Mouse (Mus musculus) myocyte (in vitro differentiated cells): ENCODE data around the gene Reep1. TPM values are rescaled to one million over a fixed set of nuclear protein-coding genes. Genes with fewer than 3 reads are reported as not detected.
"Not testable (repeated sequence)": the region's sequence is repeated elsewhere in the genome, so short reads cannot be mapped to it uniquely, and the experiment has no call there.

Experiments used
- H3K27me3 ChIP-seq: one replicate; pipeline ENCODE4 v1.6.1; 2011; ENCODE audit not compliant: control insufficient read depth, insufficient read depth, insufficient read length
- H3K36me3 ChIP-seq: one replicate; pipeline ENCODE4 v1.6.1; 2011; ENCODE audit not compliant: control insufficient read depth, insufficient read depth
- H3K4me2 ChIP-seq: one replicate; pipeline ENCODE4 v1.6.1; 2011; ENCODE audit warnings: low read depth, control low read depth
- H3K4me3 ChIP-seq: one replicate; pipeline ENCODE4 v1.5.1; 2011; ENCODE audit warnings: mild to moderate bottlenecking, control low read depth, moderate library complexity
- H3K79me2 ChIP-seq: one replicate; pipeline ENCODE4 v1.6.1; 2011; ENCODE audit not compliant: control insufficient read depth, insufficient read depth
- H3ac ChIP-seq: one replicate; pipeline ENCODE4 v1.6.1; 2011; ENCODE audit not compliant: control insufficient read depth, insufficient read length
- CEBPB ChIP-seq: IDR thresholded peaks from 2 replicates; pipeline ENCODE4 v1.6.1; 2011; ENCODE audit warnings: mild to moderate bottlenecking, moderate library complexity; ENCODE audit not compliant: poor library complexity, insufficient read depth, severe bottlenecking
- E2F4 ChIP-seq: IDR thresholded peaks from one replicate; pipeline ENCODE4 v1.6.1; 2011; ENCODE audit warnings: mild to moderate bottlenecking, control low read depth, moderate library complexity; ENCODE audit not compliant: insufficient read depth
- MAX ChIP-seq: IDR thresholded peaks from one replicate; pipeline ENCODE4 v1.6.1; 2011; ENCODE audit warnings: low read depth, mild to moderate bottlenecking, control low read depth
- MYOD1 ChIP-seq, 3 experiments: IDR thresholded peaks; one replicate each; pipeline ENCODE4 v1.6.1; 2011; ENCODE audit warnings: control low read depth in 2 of 3, low read depth in 2 of 3, mild to moderate bottlenecking in 2 of 3, moderate library complexity in 1 of 3; ENCODE audit not compliant: insufficient read length in 2 of 3, control insufficient read depth in 1 of 3
- POLR2A ChIP-seq: IDR thresholded peaks from one replicate; pipeline ENCODE4 v1.6.1; 2011; ENCODE audit warnings: low read depth, mild to moderate bottlenecking, control low read depth, moderate library complexity; ENCODE audit not compliant: insufficient read length
- POLR2AphosphoS2 ChIP-seq: IDR thresholded peaks from one replicate; pipeline ENCODE4 v1.6.1; 2011; ENCODE audit warnings: low read depth, control low read depth; ENCODE audit not compliant: insufficient read length
- REST ChIP-seq: IDR thresholded peaks from one replicate; pipeline ENCODE4 v1.6.1; 2011; ENCODE audit warnings: mild to moderate bottlenecking, control low read depth, moderate library complexity; ENCODE audit not compliant: insufficient read depth, insufficient read length
- SRF ChIP-seq: IDR thresholded peaks from one replicate; pipeline ENCODE4 v1.6.1; 2011; ENCODE audit warnings: low read depth; ENCODE audit not compliant: control insufficient read depth, insufficient read length
- TCF3 ChIP-seq: IDR thresholded peaks from one replicate; pipeline ENCODE4 v1.6.1; 2011; ENCODE audit warnings: low read depth, control low read depth; ENCODE audit not compliant: insufficient read length
- USF1 ChIP-seq: IDR thresholded peaks from one replicate; pipeline ENCODE4 v1.6.1; 2011; ENCODE audit warnings: low read depth, mild to moderate bottlenecking, control low read depth, moderate library complexity
- polyA plus RNA-seq: library from polyadenylated mRNA; unstranded; fragments of >200 nt; fragmentation: generic; extraction: Trizol; gene quantifications from one replicate; pipeline ENCODE4 v1.2.1, GENCODE M21; 2012; ENCODE audit warnings: missing spikeins

The Reep1 gene
- polyA plus RNA-seq, 1 experiment, result 1.1 TPM

- no peak overlapping the region for H3K4me3 ChIP-seq
- no peak for TF ChIP-seq SRF
- no peak for TF ChIP-seq MAX
- TF ChIP-seq TCF3, result no peak
- no peak for TF ChIP-seq POLR2A
- TF ChIP-seq MYOD1 (IDR thresholded peaks at IDR 0.05; ENCODE audit: control insufficient read depth in 1 of 3, insufficient read length in 2 of 3, low read depth in 2 of 3), result no peak
- TF ChIP-seq E2F4, result no peak
- TF ChIP-seq REST, result no peak
- H3K27me3 ChIP-seq, result no peaks in the 10 kb centered on the region
- H3K36me3 ChIP-seq, result peaks cover 17% of the 10 kb centered on the region
- no peak overlapping the region for H3ac ChIP-seq
- peaks cover 78% of the 10 kb centered on the region for H3K79me2 ChIP-seq
- H3K4me2 ChIP-seq, result no peak overlapping the region
Observed at GRCm38 (mm10) chr6:71839815-71840214, 132.5 kb downstream of the Reep1 start.

DNA sequence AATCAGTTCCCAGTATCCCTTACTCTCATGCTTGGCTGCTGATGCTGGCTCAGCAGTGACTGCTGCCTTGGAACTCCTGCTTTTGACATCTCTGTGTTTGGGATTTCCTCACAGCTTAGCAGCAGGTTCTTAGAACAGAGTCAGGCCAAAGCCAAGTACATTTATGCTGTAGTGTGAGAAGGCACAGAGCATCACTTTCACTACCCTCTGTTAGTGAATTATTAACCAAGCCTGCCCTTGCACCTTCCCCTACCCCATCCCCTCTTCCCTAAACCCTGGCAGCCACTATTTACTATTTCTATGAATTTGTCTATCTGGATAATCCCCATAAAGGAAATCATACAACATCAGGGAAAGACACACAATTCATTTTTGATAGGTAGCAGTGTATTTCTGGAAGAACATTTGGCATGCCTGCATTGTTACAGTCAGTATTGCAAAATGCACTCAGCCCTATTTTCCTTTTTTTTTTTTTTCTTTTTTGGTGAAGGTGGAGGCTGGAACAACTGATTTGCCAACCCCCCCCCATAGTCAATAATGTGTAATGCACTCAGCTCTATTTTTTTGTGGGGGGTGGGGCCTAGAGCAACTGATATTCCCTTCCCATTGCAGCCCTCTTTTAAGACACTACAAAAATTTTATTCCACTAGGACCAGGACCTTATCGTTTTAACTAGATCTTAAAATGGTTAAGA lies 133.4 kb downstream of the Reep1 start:
- no peak overlapping the region for H3K4me3 ChIP-seq
- TF ChIP-seq SRF (no peak), CEBPB (no peak), MYOD1 (IDR thresholded peaks at IDR 0.05; ENCODE audit: control insufficient read depth in 1 of 3, insufficient read length in 2 of 3, low read depth in 2 of 3) (no peak), MAX (no peak), TCF3 (no peak), USF1 (no peak), POLR2A (no peak), POLR2AphosphoS2 (no peak)
- peaks cover 15% of the 10 kb centered on the region for H3K36me3 ChIP-seq
- no peaks in the 10 kb centered on the region for H3K27me3 ChIP-seq
- no peak overlapping the region for H3ac ChIP-seq
- H3K4me2 ChIP-seq, result no peak overlapping the region
- peaks cover 69% of the 10 kb centered on the region for H3K79me2 ChIP-seq

DNA sequence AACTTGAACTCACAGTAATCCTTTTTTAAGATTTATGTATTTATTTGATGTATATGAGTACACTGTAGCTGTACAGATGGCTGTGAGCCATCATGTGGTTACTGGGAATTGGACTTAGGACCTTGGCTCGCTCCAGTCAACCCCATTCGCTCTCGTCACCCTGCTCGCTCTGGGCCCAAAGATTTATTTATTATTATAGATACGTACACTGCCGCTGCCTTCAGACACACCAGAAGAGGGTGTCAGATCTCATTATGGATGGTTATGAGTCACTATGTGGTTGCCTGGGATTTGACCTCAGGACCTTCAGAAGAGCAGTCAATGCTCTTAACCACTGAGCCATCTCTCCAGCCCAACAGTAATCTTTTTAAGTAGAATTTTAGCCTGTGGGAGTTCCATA lies 139.5 kb downstream of the Reep1 start:
- H3K27me3 ChIP-seq, H3K4me2 ChIP-seq, H3K4me3 ChIP-seq, H3ac ChIP-seq: not testable (repeated sequence)
- peaks cover 24% of the 10 kb centered on the region for H3K36me3 ChIP-seq
- peaks cover 16% of the 10 kb centered on the region for H3K79me2 ChIP-seq

Other genes with a start within 250 kb of the Reep1 start
- 8.3 TPM for gene Rnf103, start 213.7 kb upstream of the Reep1 start, polyA plus RNA-seq
- 53.2 TPM for gene Chmp3, start 163.8 kb upstream of the Reep1 start, polyA plus RNA-seq
- gene Kdm3a, start 74.6 kb upstream of the Reep1 start, polyA plus RNA-seq, result 11.5 TPM
- 17.4 TPM for gene Mrpl35, start 119.4 kb downstream of the Reep1 start, polyA plus RNA-seq
- 128 TPM for gene Immt, start 123.8 kb downstream of the Reep1 start, polyA plus RNA-seq
- 20.3 TPM for gene Ptcd3, start 201.2 kb downstream of the Reep1 start, polyA plus RNA-seq
- gene Polr1a, start 201.5 kb downstream of the Reep1 start, polyA plus RNA-seq, result 32.8 TPM